Mouse (Mus musculus): ENCODE measurements around the gene Mgat4b. TPM values are rescaled to one million over a fixed set of nuclear protein-coding genes. Genes with fewer than 3 reads are reported as not detected.

The Mgat4b gene
- total RNA-seq, 2 experiments from 2014 or later, result 117 to 120 TPM

GRCm38 (mm10) chr11:50252684-50253265 is 42.1 kb downstream of the Mgat4b start:
- no peak for DNase-seq

GRCm38 (mm10) chr11:50253393-50253792 is 42.7 kb downstream of the Mgat4b start:
- no peak for DNase-seq

GRCm38 (mm10) chr11:50254010-50254580 is 43.4 kb downstream of the Mgat4b start:
- DNase-seq, result peak; percentile 44

GRCm38 (mm10) chr11:50256615-50257014 is 45.9 kb downstream of the Mgat4b start:
- no peak for DNase-seq

- no peak for DNase-seq
Observed at GRCm38 (mm10) chr11:50258310-50258709, 47.6 kb downstream of the Mgat4b start.

GRCm38 (mm10) chr11:50262020-50262419 is 51.3 kb downstream of the Mgat4b start:
- DNase-seq, result peak; percentile 43

GRCm38 (mm10) chr11:50263198-50263597 is 52.5 kb downstream of the Mgat4b start:
- no peak for DNase-seq

GRCm38 (mm10) chr11:50265931-50266330 is 55.2 kb downstream of the Mgat4b start:
- no peak for DNase-seq

GRCm38 (mm10) chr11:50266997-50267396 is 56.3 kb downstream of the Mgat4b start:
- no peak for DNase-seq

GRCm38 (mm10) chr11:50269163-50269562 is 58.5 kb downstream of the Mgat4b start:
- peak; percentile 54 for DNase-seq

GRCm38 (mm10) chr11:50269885-50270284 is 59.2 kb downstream of the Mgat4b start:
- no peak for DNase-seq

GRCm38 (mm10) chr11:50272819-50273218 is 62.1 kb downstream of the Mgat4b start:
- no peak for DNase-seq

- DNase-seq, result no peak
Observed at GRCm38 (mm10) chr11:50275077-50275476, 64.4 kb downstream of the Mgat4b start.

GRCm38 (mm10) chr11:50275568-50276151 is 65.0 kb downstream of the Mgat4b start:
- DNase-seq, result no peak

GRCm38 (mm10) chr11:50277025-50277424 is 66.3 kb downstream of the Mgat4b start:
- no peak for DNase-seq

- DNase-seq, result no peak
Observed at GRCm38 (mm10) chr11:50277706-50278105, 67.0 kb downstream of the Mgat4b start.

GRCm38 (mm10) chr11:50279005-50279404 is 68.3 kb downstream of the Mgat4b start:
- DNase-seq, result no peak

GRCm38 (mm10) chr11:50280053-50280452 is 69.4 kb downstream of the Mgat4b start:
- no peak for DNase-seq

Small RNA genes lying within 50 kb of the gene (microRNA-seq; reads per million reads assigned to microRNA genes)
- 0 to 0.35 reads per million in 2 experiments for gene Mir6919

Other genes with a start within 250 kb of the Mgat4b start
- 10 to 100 TPM; 39.1 to 45.1 TPM for gene Rnf130, start 185.5 kb upstream of the Mgat4b start, total RNA-seq (2021)
- gene Tbc1d9b, start 79.5 kb upstream of the Mgat4b start, total RNA-seq (2021), result 10 to 100 TPM; 40.6 to 42.4 TPM
- gene Mrnip, start 36.4 kb upstream of the Mgat4b start, total RNA-seq (2021), result 1 to 10 TPM; 7.7 to 8.0 TPM
- gene Sqstm1, start 63 bp upstream of the Mgat4b start, total RNA-seq (2021), result 100 to 1,000 TPM; 178 to 180 TPM
- 1 to 10 TPM; 2.0 to 2.7 TPM for gene Ltc4s, start 27.7 kb downstream of the Mgat4b start, total RNA-seq (2021)
- gene Maml1, start 81.4 kb downstream of the Mgat4b start, total RNA-seq (2021), result 10 to 100 TPM; 19.6 to 20.2 TPM
- gene Canx, start 114.8 kb downstream of the Mgat4b start, total RNA-seq (2021), result 100 to 1,000 TPM; 322 to 335 TPM
- gene Cby3, start 143.6 kb downstream of the Mgat4b start, total RNA-seq (2021), result not detected
- 100 to 1,000 TPM; 191 to 216 TPM for gene Hnrnph1, start 166.1 kb downstream of the Mgat4b start, total RNA-seq (2021)
- gene Rufy1, start 220.2 kb downstream of the Mgat4b start, total RNA-seq (2021), result 10 to 100 TPM; 27.1 to 27.9 TPM